Mouse (Mus musculus): ENCODE data around the gene Mum1. TPM values are rescaled to one million over a fixed set of nuclear protein-coding genes. Genes with fewer than 3 reads are reported as not detected.
A peak's percentile ranks its signal among the peaks of the same experiment; 100 is the strongest.

The Mum1 gene
- total and polyA plus RNA-seq, 2 experiments from 2014 or later, result 42.4 to 45.1 TPM

DNA sequence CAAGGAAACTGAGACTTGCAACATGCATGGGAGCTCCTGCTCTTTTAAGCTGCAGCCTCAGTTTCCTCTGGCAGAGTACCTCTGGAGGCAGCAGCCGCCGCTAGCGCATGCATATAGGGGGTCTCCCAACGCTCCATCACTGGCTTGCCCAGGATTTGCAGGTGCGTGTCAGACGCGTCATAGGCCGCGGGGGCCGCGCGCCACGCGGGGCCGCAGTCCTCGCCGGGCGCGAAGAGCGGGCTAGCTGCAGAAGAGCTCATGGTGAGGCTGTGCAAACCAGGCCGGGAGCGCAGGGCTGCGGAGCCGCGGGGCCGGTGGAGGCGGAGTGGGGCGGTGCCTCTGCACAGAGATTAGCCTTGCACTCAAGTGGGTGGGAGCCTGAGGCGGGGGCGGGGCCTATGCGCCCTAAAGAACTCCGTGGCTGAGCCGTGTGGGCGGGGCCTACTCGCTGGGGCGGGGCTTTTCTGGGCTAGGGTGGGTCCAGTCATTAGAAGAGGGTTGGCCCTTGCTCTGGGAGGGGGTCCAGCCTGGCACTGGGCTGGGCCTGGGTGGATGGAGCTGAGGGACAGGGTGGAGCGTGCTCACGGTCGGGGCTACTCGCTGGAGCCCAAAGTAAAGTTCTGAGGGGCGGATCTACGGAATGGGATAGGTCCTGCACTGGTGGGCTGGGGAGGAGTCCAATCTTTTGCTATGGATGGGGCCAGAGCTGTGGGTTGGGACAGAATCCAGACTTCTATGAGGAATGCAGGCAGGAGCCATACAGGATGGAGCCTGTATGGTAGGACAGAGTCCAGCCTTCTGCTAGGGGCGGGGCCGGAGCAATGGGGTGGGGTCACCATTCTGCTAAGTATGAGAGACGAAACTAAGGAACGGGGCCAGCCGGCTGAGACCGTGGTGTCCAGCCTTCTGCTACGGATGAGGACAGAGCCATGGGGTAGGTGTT is 34.7 kb downstream of the Mum1 start, which contains the start of the genes Gamt and Dazap1:
Gene Gamt, minus strand, starts transcription at position 371 of the 943 bp plus-strand sequence.
Gene Dazap1, plus strand, starts transcription at position 845 of the 943 bp plus-strand sequence.
- Histone ChIP-seq H3K9me3 (ENCODE audit: low read length) (no peaks in the 10 kb centered on the region), H3K27ac (ENCODE audit: low read depth, low read length) (peak within 1 kb of the TSS; percentile 69), H3K9ac (replicated peaks; ENCODE audit: low read length, poor library complexity, severe bottlenecking) (peak within 1 kb of the TSS; percentile 48), H3K4me1 (ENCODE audit: insufficient read depth, low read length) (peaks cover 11% of the 10 kb centered on the region; the same call in 1 of the 2 replicates), H3K27me3 (ENCODE audit: insufficient read depth, low read length) (no peaks in the 10 kb centered on the region), H3K4me3 (ENCODE audit: low read depth, low read length) (peak within 1 kb of the TSS; percentile 41), H3K36me3 (ENCODE audit: insufficient read depth, low read length) (peaks cover 13% of the 10 kb centered on the region), H3K4me2 (ENCODE audit: low read depth, low read length, poor library complexity, severe bottlenecking) (peak within 1 kb of the TSS; percentile 67)
- DNase-seq (ENCODE audit: low spot score) (peak; percentile 94), ATAC-seq (ENCODE audit: low FRiP score) (peak; percentile 73)
- TF ChIP-seq CTCF (IDR thresholded peaks at IDR 0.05), result no peak; the same call in 1 of the 2 replicates
- WGBS, result under 1% methylated on average over 49 of the region's 49 CpGs

DNA sequence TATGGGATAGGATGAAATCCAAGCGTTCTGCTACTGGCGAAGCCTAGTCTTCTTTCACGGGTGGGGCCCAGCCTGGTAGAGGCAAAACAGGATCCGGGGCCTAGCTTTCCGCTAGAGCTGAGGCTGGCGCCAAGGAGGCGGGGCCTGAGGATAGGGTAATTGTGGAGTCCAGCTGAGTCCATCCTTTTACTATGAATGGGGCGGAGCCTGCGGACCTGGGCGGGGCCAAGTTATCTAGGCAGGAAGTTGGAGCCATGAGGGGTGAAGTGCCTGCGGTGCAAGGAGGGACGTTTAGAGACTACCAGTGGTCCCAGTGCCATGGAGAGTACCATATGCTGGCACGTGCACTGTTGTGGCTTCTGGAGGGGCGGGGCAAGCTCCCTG is 35.3 kb downstream of the Mum1 start:
- H3K4me3 ChIP-seq (ENCODE audit: low read depth, low read length), result peak overlapping the region; percentile 41
- DNase-seq (ENCODE audit: low spot score) (peak; percentile 94), ATAC-seq (ENCODE audit: low FRiP score) (peak; percentile 17)
- H3K9me3 ChIP-seq (ENCODE audit: low read length), result no peaks in the 10 kb centered on the region
- peak overlapping the region; percentile 67 for H3K4me2 ChIP-seq (ENCODE audit: low read depth, low read length, poor library complexity, severe bottlenecking)
- H3K36me3 ChIP-seq (ENCODE audit: insufficient read depth, low read length), result peaks cover 6% of the 10 kb centered on the region; the same call in 1 of the 2 replicates
- H3K27ac ChIP-seq (ENCODE audit: low read depth, low read length), result peak overlapping the region; percentile 69
- 2% methylated on average over 14 of the region's 14 CpGs for WGBS
- peaks cover 16% of the 10 kb centered on the region; the same call in 1 of the 2 replicates for H3K4me1 ChIP-seq (ENCODE audit: insufficient read depth, low read length)
- TF ChIP-seq CTCF (IDR thresholded peaks at IDR 0.05), result no peak
- peak overlapping the region; percentile 48 for H3K9ac ChIP-seq (replicated peaks; ENCODE audit: low read length, poor library complexity, severe bottlenecking)
- H3K27me3 ChIP-seq (ENCODE audit: insufficient read depth, low read length), result no peaks in the 10 kb centered on the region

DNA sequence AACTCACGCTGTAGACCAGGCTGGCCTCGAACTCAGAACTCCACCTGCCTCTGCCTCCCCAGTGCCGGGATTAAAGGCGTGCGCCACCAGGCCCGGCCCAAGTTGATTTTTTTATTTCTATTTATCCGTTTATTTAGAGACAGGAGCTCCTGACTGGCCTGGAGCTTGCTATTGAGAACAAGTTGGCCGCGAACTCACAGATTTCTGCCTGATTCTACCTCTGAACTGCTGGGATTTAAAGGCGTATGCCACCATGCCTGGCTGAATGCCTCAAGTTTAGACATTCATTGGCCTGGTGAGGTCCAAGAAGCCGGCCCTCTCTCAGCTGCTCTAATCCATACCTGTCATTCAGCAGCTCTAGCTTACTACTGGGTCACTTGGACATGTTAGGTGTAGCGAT is 35.9 kb downstream of the Mum1 start:
- H3K9me3 ChIP-seq (ENCODE audit: low read length), result no peaks in the 10 kb centered on the region

DNA sequence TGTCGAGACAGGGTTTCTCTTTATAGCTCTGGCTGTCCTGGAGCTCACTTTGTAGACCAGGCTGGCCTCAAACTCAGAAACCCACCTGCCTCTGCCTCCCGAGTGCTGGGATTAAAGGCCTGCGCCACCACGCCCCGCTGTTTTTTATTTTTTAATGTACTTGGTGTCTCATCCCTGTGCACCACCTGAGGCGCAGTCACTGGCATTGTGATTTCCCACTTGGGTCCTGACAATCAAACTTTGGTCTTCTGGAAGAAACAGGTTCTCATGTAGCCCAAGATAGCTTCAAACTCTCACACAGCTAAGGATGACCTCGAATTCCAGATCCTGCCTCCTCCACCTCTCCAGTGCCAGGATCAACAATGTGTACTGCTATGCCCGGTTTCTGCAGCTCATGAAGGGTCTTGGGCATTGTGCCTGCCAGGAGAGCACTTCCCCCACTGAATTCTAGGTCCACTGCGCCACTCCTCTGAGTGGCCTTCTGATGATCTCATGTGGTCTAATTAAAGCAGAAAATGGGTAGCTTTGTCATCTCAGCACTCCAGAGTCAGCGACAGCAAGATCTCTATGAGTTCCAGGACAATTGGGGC is 36.6 kb downstream of the Mum1 start:
- Histone ChIP-seq H3K36me3 (ENCODE audit: insufficient read depth, low read length) (0 out of 2 replicates have a peak, but pooled peaks cover 8% of the 10 kb centered on the region), H3K27ac (ENCODE audit: low read depth, low read length) (no peak overlapping the region), H3K4me2 (ENCODE audit: low read depth, low read length, poor library complexity, severe bottlenecking) (no peak overlapping the region), H3K9ac (replicated peaks; ENCODE audit: low read length, poor library complexity, severe bottlenecking) (no peak overlapping the region), H3K27me3 (ENCODE audit: insufficient read depth, low read length) (no peaks in the 10 kb centered on the region), H3K4me3 (ENCODE audit: low read depth, low read length) (no peak overlapping the region), H3K9me3 (ENCODE audit: low read length) (no peaks in the 10 kb centered on the region), H3K4me1 (ENCODE audit: insufficient read depth, low read length) (peaks cover 26% of the 10 kb centered on the region)
- ATAC-seq (ENCODE audit: low FRiP score), result no peak
- TF ChIP-seq CTCF (IDR thresholded peaks at IDR 0.05), result no peak
- no peak for DNase-seq (ENCODE audit: low spot score)
- 90% methylated on average over 10 of the region's 10 CpGs for WGBS

More for the DNA sequence above, 35.9 kb downstream of the Mum1 start:
- ATAC-seq (ENCODE audit: low FRiP score), result no peak
- H3K36me3 ChIP-seq (ENCODE audit: insufficient read depth, low read length), result peaks cover 4% of the 10 kb centered on the region; the same call in 1 of the 2 replicates
- no peak overlapping the region for H3K9ac ChIP-seq (replicated peaks; ENCODE audit: low read length, poor library complexity, severe bottlenecking)
- no peak for DNase-seq (ENCODE audit: low spot score)
- 70% methylated on average over 12 of the region's 12 CpGs for WGBS
- no peaks in the 10 kb centered on the region for H3K27me3 ChIP-seq (ENCODE audit: insufficient read depth, low read length)
- H3K4me3 ChIP-seq (ENCODE audit: low read depth, low read length), result no peak overlapping the region
- no peak for TF ChIP-seq CTCF (IDR thresholded peaks at IDR 0.05)
- H3K27ac ChIP-seq (ENCODE audit: low read depth, low read length), result no peak overlapping the region
- peak overlapping the region; percentile 67; the same call in 1 of the 2 replicates for H3K4me2 ChIP-seq (ENCODE audit: low read depth, low read length, poor library complexity, severe bottlenecking)
- peaks cover 20% of the 10 kb centered on the region for H3K4me1 ChIP-seq (ENCODE audit: insufficient read depth, low read length)

DNA sequence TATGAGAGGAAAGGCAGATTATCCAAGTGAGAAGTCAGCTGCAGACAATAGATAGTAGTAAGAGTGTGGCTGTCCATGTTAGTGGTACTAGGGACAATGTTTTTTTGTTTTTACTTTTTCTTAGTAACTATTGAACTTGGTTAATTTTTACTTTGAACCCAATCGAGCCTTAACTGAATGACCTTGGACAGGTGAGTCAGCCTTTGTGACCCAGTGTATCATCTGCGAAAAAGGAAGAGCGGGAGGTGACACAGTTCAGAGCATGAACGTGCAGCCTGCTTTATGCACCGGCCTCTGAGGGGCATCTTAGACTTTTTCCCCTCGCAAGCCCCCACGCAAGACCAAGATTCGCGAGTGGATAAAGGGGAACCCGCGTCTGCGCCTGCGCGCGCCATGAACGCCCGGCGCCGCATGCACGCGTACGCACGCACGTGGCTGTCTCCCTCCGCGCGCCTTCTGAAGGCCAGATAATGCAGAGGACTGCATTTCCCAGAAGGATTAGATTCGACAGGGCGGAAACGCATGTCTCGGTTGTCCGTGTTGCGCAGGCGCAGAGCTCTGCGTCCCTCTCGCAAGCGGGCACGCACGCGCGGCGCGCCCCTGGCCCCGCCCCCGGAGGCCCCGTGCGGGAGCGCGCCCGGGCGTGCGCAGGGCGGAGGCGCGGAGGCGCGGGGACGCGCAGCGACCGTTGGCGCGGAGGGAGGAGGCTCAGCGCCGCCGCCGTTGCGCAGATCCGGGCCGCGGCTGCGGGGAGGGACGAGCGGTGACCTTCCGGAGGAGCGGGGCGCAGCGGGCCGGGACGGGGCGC is 38.3 kb downstream of the Mum1 start:
- Histone ChIP-seq H3K4me3 (ENCODE audit: low read depth, low read length) (peak overlapping the region; percentile 79), H3K9me3 (ENCODE audit: low read length) (no peaks in the 10 kb centered on the region), H3K27me3 (ENCODE audit: insufficient read depth, low read length) (no peaks in the 10 kb centered on the region), H3K4me2 (ENCODE audit: low read depth, low read length, poor library complexity, severe bottlenecking) (peak overlapping the region; percentile 72), H3K9ac (replicated peaks; ENCODE audit: low read length, poor library complexity, severe bottlenecking) (peak overlapping the region; percentile 97), H3K27ac (ENCODE audit: low read depth, low read length) (peak overlapping the region; percentile 75), H3K4me1 (ENCODE audit: insufficient read depth, low read length) (peaks cover 26% of the 10 kb centered on the region), H3K36me3 (ENCODE audit: insufficient read depth, low read length) (0 out of 2 replicates have a peak, but pooled peaks cover 4% of the 10 kb centered on the region)
- ATAC-seq (ENCODE audit: low FRiP score) (peak; percentile 81), DNase-seq (ENCODE audit: low spot score) (peak; percentile 100)
- no peak; the same call in 1 of the 2 replicates for TF ChIP-seq CTCF (IDR thresholded peaks at IDR 0.05)
- WGBS, result 2% methylated on average over 60 of the region's 81 CpGs
